Mouse (Mus musculus) right cerebral cortex, postnatal 4 days (tissue): ENCODE measurements at regions not wholly inside any gene's neighbourhood (a gene's known extent, or its start where the extent isn't known, plus 50 kb on each side); places are given as distances from the start of the nearest gene placed in this dataset.

Experiments used
- DNase-seq: peaks from one replicate; pipeline ENCODE4 v3.0.0-alpha.2; 2022

DNA sequence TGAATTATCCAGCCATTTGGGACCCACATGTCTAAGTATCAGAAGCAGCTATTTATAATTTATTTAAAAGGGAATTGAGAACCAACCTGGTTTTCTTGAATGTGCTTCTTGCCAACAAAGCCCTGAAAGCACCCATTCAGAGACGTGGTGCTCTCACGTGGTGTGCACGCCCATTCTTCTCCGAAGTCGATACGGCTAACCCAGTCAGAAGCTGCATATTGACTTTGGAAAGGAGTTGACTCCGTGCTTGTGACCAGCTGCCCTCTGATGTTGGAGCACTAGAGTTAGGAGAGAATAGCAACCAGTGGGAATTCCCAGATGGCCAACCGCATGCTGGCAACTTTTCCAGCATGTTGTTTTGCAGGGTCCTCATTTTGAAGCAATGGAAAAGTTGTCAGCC lies 240.2 kb upstream of the Lrtm1 start:
- no peak for DNase-seq

DNA sequence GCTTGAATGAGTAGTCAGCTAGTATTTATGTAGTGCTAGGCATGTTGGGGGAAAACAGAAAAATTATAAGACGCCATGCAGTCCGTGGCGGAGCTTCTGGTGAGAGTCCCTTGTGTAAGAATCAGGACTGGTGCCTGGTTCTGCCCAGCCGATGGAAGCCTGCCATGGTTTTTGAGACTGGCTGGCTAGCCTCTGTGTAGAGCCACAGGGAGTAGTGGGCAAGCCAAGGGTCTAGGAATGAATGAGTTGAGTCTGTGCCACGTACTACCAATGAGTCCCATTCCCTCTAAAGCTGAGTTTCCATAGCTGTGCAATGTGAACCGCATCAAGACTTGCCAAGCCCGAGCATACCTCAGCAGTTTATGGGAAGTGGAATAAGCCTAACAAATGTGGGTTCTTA lies 236.3 kb upstream of the Lrtm1 start:
- DNase-seq, result peak; percentile 37

- no peak for DNase-seq
Observed at GRCm38 (mm10) chr14:28784106-28784633, 233.8 kb upstream of the Lrtm1 start.

DNA sequence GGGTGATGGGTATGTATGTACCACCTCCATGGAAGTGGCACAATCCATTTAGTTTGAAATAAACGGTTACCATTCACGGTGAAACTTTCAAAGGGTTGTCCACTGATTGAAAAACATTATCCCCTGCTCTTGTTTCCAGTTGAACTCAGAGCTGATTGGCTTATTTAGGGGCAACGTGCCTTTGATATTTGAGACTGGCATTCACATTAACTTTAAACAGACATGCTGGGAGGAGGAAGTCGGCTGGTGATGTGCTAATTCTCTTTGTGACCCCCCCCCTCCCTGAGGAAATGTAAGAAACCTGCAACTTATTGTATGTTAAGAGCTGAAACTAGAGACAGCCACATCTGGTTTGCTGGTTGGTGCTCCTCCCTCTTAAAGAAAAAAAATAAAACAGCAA lies 219.7 kb upstream of the Lrtm1 start:
- DNase-seq, result no peak

DNA sequence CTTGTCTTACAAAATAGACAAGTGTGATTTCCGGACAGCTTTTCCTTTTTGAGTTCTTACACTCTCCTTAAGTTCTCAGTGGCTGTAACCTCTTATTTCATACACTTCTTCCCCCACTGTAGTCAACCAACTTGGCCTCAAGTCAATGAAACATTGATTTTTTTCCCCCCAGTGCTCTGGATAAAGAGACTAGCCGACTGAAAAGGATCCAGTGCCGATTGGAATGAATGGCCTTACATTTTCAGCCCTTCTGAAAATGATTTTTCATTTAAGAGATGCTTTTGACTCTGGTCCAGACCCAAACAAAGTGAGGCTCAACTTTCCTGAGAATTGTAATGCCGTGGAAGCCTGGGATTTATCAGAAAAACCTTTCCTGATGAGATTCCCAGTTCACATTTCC lies 216.3 kb upstream of the Lrtm1 start:
- DNase-seq, result no peak

GRCm38 (mm10) chr14:28802126-28802525 lies 215.9 kb upstream of the Lrtm1 start:
- no peak for DNase-seq

- no peak for DNase-seq
Observed at GRCm38 (mm10) chr14:28808094-28808493, 209.9 kb upstream of the Lrtm1 start.

- DNase-seq, result no peak
Observed at GRCm38 (mm10) chr14:28809355-28809754, 208.7 kb upstream of the Lrtm1 start.

GRCm38 (mm10) chr14:28820970-28821369 lies 197.0 kb upstream of the Lrtm1 start:
- DNase-seq, result no peak

- DNase-seq, result no peak
Observed at GRCm38 (mm10) chr14:28827186-28827585, 190.8 kb upstream of the Lrtm1 start.

GRCm38 (mm10) chr14:28837117-28837516 lies 180.9 kb upstream of the Lrtm1 start:
- DNase-seq, result no peak

- peak; percentile 47 for DNase-seq
Observed at GRCm38 (mm10) chr14:28848831-28849590, 169.0 kb upstream of the Lrtm1 start.
